Mouse (Mus musculus) WW6 (cell line): ENCODE data around the gene Caprin2.
"Not testable (repeated sequence)": the region's sequence is repeated elsewhere in the genome, so short reads cannot be mapped to it uniquely, and the experiment has no call there.

Source experiments
- DNase-seq: peaks from one replicate; pipeline ENCODE4 v3.0.0-alpha.2; 2013; ENCODE audit warnings: low read depth, low spot score

The Caprin2 gene

GRCm38 (mm10) chr6:148895773-148896506 lies at the start of gene Caprin2:
Gene Caprin2 (minus strand): TSS chr6:148896237.
- DNase-seq: peak; percentile 95

GRCm38 (mm10) chr6:148944767-148945508 lies 48.9 kb upstream of the Caprin2 start:
- no peak for DNase-seq

DNA sequence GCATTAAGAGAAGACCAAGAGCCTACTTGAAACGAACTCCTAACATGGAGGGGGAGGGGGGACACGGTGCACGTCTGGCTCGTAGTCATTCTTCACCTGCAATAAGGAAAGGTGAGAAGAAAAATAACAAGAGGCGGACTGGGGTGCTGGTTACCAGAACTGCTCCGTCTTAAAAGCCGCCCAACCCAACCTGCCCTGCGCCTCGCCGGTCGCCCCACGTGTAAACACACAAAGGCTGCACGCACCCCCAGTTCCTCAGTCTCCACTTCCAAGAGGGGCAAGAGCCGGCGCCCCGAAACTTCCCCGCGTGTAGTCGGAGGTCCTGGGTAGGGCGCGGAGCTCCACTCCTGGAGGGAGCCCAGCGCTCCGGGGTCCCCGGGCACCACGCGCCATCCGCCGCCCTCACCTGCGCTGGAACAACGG lies 48.3 kb upstream of the Caprin2 start:
- no peak for DNase-seq

GRCm38 (mm10) chr6:148943695-148944094 lies 47.7 kb upstream of the Caprin2 start:
- DNase-seq: no peak

DNA sequence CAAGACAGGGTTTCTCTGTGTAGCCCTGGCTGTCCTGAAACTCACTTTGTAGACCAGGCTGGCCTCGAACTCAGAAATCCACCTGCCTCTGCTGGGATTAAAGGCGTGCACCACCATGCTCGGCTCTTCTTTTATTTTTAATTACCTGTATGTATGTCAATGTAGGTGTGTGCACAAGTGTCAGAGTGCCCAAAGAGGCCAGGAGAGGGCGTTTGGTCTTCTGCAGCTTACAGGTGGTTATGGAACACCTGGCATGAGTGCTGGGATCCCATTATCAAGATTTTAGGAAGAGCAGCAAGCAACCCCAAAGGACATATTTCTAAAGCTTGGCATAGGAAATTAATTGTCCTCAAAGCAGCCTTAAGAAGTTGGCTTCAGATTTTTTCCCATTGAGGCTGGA lies 46.4 kb upstream of the Caprin2 start:
- DNase-seq: no peak

- DNase-seq: no peak
Observed at GRCm38 (mm10) chr6:148941880-148942279, 45.8 kb upstream of the Caprin2 start.

- not testable (repeated sequence) for DNase-seq
Observed at GRCm38 (mm10) chr6:148940383-148940782, 44.3 kb upstream of the Caprin2 start.

- no peak for DNase-seq
Observed at GRCm38 (mm10) chr6:148937693-148938092, 41.7 kb upstream of the Caprin2 start.

GRCm38 (mm10) chr6:148934961-148935590 lies 39.0 kb upstream of the Caprin2 start:
- DNase-seq: no peak

DNA sequence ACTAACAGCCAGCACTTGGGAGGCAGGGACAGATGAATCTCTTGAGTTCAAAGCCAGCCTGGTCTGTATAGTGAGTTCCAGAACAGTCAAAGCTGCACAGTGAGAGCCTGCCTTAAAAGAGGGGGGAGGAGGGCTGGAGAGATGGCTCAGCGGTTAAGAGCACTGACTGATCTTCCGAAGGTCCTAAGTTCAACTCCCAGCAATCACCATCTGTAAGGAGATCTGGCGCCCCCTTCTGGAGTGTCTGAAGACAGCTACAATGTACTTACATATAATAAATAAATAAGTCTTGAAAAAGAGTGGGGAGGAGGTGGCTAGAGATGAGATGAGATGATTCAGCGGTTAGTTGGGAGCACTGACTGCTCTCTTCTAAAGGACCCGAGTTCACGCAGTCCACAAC lies 35.2 kb upstream of the Caprin2 start:
- DNase-seq: no peak

- no peak for DNase-seq
Observed at GRCm38 (mm10) chr6:148918841-148919398, 22.9 kb upstream of the Caprin2 start.

GRCm38 (mm10) chr6:148917672-148918071 lies 21.6 kb upstream of the Caprin2 start:
- DNase-seq: no peak

GRCm38 (mm10) chr6:148916817-148917216 lies 20.8 kb upstream of the Caprin2 start:
- DNase-seq: no peak

DNA sequence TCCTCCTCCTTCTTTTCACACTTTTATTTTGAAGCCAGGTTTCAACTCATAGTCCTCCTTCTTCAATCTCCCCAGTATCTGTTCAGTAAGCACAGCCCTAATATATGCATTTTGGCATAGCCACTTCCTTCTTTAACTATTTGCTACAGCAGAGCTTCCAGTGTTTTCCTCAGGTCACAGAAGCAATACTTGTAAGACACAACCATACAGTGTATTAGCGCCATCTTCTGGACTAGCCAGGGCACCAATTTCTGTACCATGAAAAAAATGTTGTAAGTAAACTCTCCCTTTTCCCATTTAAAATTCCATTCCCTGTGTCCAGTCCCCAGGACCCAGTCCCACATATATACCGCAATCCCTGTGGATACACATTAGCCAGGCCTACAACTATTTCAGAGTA lies 17.9 kb upstream of the Caprin2 start:
- no peak for DNase-seq

DNA sequence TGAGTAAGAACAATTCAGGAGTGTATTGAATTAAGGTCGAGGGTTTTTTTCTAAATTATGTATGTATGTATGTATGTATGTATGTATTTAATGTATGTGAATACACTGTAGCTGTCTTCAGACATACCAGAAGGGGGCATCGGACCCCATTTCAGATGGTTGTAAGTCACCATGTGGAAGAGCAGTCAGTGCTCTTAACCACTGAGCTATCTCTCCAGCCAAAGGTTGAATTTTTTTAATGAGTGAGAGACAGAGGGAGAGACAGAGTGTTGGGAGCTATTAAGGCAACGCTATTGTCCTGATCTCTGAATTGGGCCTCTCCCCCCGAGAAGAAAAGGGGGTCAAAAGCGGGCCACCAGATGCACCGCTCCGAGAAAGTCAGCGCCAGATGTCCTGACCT lies 15.9 kb upstream of the Caprin2 start:
- not testable (repeated sequence) for DNase-seq

- no peak for DNase-seq
Observed at GRCm38 (mm10) chr6:148906958-148907357, 10.9 kb upstream of the Caprin2 start.

DNA sequence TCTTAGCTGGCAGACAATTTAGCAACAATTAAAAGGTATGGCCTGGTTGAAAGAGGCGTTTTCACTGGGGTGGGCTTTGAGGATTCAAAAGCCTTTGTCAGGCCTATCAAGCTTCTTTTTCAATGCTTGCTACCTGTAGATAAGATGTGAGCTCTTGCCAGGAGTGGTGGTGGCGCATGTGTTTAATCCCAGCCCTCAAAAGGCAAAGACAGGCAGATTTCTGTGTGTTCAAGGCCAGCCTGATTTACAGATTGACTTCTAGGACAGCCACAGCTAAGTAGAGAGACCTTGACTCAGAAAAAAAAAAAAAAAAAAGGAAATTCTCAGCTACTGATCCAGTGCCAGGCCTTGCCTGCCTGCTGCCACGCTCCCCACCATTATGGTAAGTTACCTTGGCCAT lies 6.7 kb upstream of the Caprin2 start:
- no peak for DNase-seq

- DNase-seq: no peak
Observed at GRCm38 (mm10) chr6:148896507-148896851, 442 bp upstream of the Caprin2 start.

DNA sequence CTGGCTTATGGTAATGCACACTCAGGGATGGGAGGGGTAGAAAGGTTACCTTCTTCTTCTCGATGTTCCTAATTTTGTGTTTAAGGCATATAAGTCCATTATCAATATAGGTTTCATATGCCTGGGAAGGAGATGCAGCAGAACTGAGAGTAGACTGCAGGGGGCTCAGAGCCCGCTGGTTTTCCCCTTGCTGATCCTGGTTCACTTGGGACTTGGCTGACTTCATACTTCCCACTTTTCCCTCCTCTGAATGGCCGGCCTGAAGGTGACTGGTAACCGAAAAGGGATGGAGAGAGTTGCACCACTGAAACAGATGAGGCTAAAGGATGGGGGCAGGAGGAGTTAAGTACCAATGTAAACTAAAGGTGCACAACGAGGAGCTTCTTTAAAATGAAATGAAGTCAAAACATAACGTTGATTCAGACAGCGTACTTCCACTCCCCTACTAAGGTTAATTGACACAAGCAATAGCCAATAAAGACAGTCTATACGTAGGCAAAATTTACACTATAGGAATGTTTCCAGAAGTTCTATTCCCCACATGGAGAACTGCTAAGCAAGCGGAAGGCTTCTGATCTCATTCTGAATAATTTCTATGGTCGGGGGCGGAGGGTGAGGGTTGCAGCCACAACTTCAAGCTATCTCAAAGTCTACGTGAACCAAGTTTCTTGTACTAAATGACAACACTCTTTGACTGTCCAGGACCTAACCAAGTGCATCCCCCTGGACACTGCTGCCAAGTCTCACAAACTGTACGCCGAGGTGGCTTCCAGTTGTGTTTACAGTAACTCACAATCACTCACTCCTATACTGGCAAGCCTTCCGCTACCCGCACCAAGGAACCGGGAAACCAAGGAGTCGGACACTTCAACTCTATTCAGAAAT lies 907 bp downstream of the Caprin2 start:
- DNase-seq: no peak

DNA sequence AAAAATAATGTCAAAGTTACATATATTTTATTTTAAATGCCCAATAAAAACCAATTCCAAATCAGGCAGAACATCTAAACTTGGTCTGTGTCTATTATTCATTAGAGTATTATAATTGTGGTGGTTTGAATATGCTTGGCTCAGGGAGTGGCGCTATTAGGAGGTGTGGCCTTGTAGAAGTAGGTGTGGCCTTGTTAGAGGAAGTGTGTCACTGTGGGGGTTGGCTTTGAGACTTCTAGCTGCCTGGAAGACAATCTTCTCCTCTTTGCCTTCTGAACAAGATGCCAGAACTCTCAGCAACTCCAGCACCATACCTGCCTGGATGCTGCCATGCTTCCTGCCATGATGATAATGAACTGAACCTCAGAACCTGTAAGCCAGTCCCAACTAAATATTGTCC lies 22.1 kb downstream of the Caprin2 start:
- DNase-seq: no peak

DNA sequence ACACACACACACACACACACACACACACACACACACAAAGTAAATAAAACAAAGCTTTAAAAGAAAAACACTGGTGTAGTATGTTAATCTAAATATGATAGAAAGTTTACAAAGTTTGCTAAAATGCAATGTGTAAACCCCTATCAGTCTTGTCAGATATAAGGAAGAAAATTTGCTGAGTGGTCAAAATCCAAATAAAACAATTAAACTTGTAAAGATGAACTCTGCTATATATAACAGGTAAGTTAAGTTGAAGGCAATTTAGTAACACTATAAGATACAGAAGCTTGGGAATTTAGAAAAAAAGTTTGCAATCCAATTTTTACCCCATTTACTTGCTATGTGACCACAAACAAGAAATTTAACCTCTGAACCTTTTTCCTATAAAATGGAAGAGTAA lies 50.4 kb downstream of the Caprin2 start:
- no peak for DNase-seq
